Mouse (Mus musculus) CD4-positive naive resting alpha-beta T cell, adult 57 days (primary cell): ENCODE data around the gene Olfr305. TPM values are rescaled to one million over a fixed set of nuclear protein-coding genes. Genes with fewer than 3 reads are reported as not detected.

Experiments
- total RNA-seq: library from RNA; stranded (reverse); gene quantifications from one replicate; pipeline ENCODE4 v1.2.4, GENCODE M21; 2023

Olfr305 gene
- total RNA-seq: not detected

DNA sequence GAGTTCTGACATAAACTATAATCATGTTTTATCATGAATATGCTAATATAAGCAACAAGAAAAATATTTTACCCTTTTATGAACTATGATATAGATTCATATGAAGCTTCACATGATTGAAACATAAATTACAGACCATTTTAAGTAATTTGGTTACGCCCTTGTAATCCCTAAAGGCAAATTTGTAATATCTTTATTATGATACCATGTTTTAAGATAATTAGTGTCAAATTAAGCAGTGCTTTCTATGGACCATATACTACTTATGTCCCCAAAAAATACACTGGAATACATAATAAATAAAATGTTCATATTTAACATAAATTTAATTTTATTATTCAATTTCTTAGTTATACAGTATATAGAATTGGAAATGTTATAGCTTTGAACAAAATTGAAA lies at the start of gene Olfr305:
Gene Olfr305 (minus strand): TSS at position 101 of the 400 bp plus-strand sequence.

GRCm38 (mm10) chr7:86403546-86403945 lies 36.8 kb upstream of the Olfr305 start, which contains the start of gene Olfr301:
Gene Olfr301 (plus strand): TSS chr7:86403846.

DNA sequence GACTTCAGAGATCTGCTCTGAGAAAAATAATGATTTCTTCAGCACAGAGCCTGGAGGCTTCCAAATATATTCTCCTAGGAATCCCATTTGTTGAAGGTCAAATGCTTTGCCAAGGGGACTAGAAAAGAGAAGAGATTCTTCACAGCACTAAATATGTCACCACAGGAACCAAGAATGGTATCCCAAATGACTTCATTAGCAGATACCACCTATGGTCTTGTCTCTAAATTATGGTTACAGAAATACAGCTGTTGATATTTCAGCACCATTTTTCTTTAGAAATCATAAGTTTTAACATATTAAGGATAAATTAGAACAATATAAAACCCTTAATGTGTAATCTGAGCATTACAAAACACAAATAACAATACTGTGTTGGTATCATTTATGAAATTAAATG lies 31.0 kb upstream of the Olfr305 start, which contains the start of gene Olfr303:
Gene Olfr303 (minus strand): TSS at position 101 of the 400 bp plus-strand sequence.

DNA sequence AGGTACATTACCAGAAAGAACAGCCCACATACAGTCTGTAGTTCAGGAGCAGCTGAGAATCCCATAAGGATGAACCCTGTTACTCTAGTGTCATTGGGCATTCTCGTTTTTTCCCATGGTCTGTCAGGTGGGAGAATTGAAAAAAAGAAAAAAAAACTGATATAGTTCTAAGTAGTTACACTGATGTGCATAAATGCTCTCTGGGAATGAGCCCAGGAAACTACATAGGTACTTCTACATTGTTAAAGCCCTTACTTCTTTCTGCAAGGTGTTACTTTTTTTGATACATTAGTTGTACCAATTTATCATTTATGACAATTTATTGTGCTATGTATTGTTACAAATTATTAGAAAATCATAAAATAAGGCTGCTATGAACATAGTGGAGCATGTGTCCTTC lies 19.8 kb upstream of the Olfr305 start, which contains the start of gene Olfr304:
Gene Olfr304 (minus strand): TSS at position 101 of the 400 bp plus-strand sequence.

GRCm38 (mm10) chr7:86337486-86337885 lies 29.2 kb downstream of the Olfr305 start, which contains the start of gene Olfr307:
Gene Olfr307 (minus strand): TSS chr7:86337586.

GRCm38 (mm10) chr7:86325530-86325929 lies 41.2 kb downstream of the Olfr305 start, which contains the start of gene Olfr308:
Gene Olfr308 (minus strand): TSS chr7:86325630.

DNA sequence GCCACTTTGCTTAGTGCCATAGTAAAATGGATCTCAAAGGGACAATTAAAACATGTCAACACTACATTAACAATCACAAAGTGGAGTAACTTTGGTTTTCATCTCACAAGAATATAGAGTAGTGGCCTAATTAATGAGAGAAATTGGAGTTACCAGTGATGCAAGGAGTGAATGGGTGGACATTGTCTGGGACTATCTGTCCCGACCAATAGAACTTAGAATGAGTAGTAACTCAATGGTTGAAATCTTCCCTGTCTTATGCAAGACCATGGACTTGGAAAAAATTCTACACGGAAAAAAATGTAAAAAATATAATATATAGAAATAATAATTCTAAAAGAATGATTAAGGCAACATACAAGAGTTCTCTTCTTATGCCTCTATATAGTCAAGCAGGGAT lies 53.1 kb downstream of the Olfr305 start, which contains the start of gene Olfr309:
Gene Olfr309 (minus strand): TSS at position 101 of the 400 bp plus-strand sequence.

Other genes with a start within 250 kb of the Olfr305 start
- gene Vmn2r75, start 195.2 kb downstream of the Olfr305 start, total RNA-seq: not detected
- not detected for gene Vmn2r76, start 120.6 kb downstream of the Olfr305 start, total RNA-seq
- gene Olfr310, start 89.8 kb downstream of the Olfr305 start, total RNA-seq: not detected
- gene Olfr309, start 53.2 kb downstream of the Olfr305 start, total RNA-seq: not detected
- not detected for gene Olfr308, start 41.3 kb downstream of the Olfr305 start, total RNA-seq
- gene Olfr307, start 29.3 kb downstream of the Olfr305 start, total RNA-seq: not detected
- not detected for gene Olfr304, start 19.7 kb upstream of the Olfr305 start, total RNA-seq
- not detected for gene Olfr303, start 30.9 kb upstream of the Olfr305 start, total RNA-seq
- not detected for gene Olfr301, start 36.9 kb upstream of the Olfr305 start, total RNA-seq
- not detected for gene Olfr299, start 93.0 kb upstream of the Olfr305 start, total RNA-seq
- gene Olfr298, start 125.6 kb upstream of the Olfr305 start, total RNA-seq: not detected
- not detected for gene Olfr297, start 153.0 kb upstream of the Olfr305 start, total RNA-seq
- gene Olfr295, start 216.9 kb upstream of the Olfr305 start, total RNA-seq: not detected
- gene Olfr294, start 249.7 kb upstream of the Olfr305 start, total RNA-seq: not detected